ENCODE assay signal across 8 mouse cellular contexts in genomic region chr16:33379219-33379943, GRCm38 (mm10). TPM values are rescaled to one million over a fixed set of nuclear protein-coding genes. Genes with fewer than 3 reads are reported as not detected.
A peak's percentile ranks its signal among the peaks of the same experiment; 100 is the strongest.
DNase-seq lines count a peak whose midpoint lies in the region; ATAC-seq lines count a peak whose summit lies in the region.

No protein-coding gene starts in this region.

- WGBS in embryonic facial prominence, embryonic 11.5 days: 68% methylated on average over 6 of the region's 6 CpGs
- WGBS in midbrain, embryonic 16.5 days: 20% methylated on average over 6 of the region's 6 CpGs

- peak overlapping the region; percentile 60 for H3K4me2 ChIP-seq in embryonic facial prominence, embryonic 11.5 days (ENCODE audit: low read depth, low read length)
- peak overlapping the region; percentile 66 for H3K4me2 ChIP-seq in midbrain, embryonic 16.5 days (ENCODE audit: low read length)

- H3K27ac ChIP-seq in embryonic facial prominence, embryonic 11.5 days (replicated peaks; ENCODE audit: low read depth, low read length): no peak overlapping the region
- peak overlapping the region; percentile 97; the same call in 1 of the 2 replicates for H3K27ac ChIP-seq in midbrain, embryonic 16.5 days (ENCODE audit: low read length)

- DNase-seq in left cerebral cortex, postnatal 4 days: peak; percentile 11
- no peak for DNase-seq in left cerebral cortex, adult 9 months (ENCODE audit: low spot score in 2 of 2)
- DNase-seq in embryonic facial prominence, embryonic 11.5 days (ENCODE audit: low spot score): peak; percentile 4
- peak; percentile 21 to 57 for DNase-seq in kidney, adult 8-10 months
- no peak for DNase-seq in layer of hippocampus, adult 11-12 months (ENCODE audit: low spot score)
- no peak for DNase-seq in thymus, postnatal 4 days
- no peak for DNase-seq in layer of hippocampus, postnatal 14 days (ENCODE audit: low spot score in 2 of 2)

- no peaks in the 10 kb centered on the region for H3K4me1 ChIP-seq in embryonic facial prominence, embryonic 11.5 days (ENCODE audit: control insufficient read depth, insufficient read depth, low read length)
- peaks cover 24% of the 10 kb centered on the region for H3K4me1 ChIP-seq in midbrain, embryonic 16.5 days (ENCODE audit: control insufficient read depth, insufficient read depth, low read length)

- no peaks in the 10 kb centered on the region for H3K36me3 ChIP-seq in embryonic facial prominence, embryonic 11.5 days (replicated peaks; ENCODE audit: control insufficient read depth, insufficient read depth, low read depth, low read length)
- no peaks in the 10 kb centered on the region for H3K36me3 ChIP-seq in midbrain, embryonic 16.5 days (ENCODE audit: control insufficient read depth, insufficient read depth, low read length)

- H3K9me3 ChIP-seq in embryonic facial prominence, embryonic 11.5 days (replicated peaks; ENCODE audit: control insufficient read depth, low read length): no peaks in the 10 kb centered on the region; the same call in 1 of the 2 replicates
- H3K9me3 ChIP-seq in midbrain, embryonic 16.5 days (replicated peaks; ENCODE audit: control insufficient read depth, low read length, poor library complexity, severe bottlenecking): no peaks in the 10 kb centered on the region

- intact Hi-C loops in left cerebral cortex, postnatal 4 days (cut with DNase I): no loop called here

- no peaks in the 10 kb centered on the region for H3K27me3 ChIP-seq in embryonic facial prominence, embryonic 11.5 days (ENCODE audit: control insufficient read depth, insufficient read depth, low read length)
- H3K27me3 ChIP-seq in midbrain, embryonic 16.5 days (ENCODE audit: control insufficient read depth, insufficient read depth, low read depth, low read length): no peaks in the 10 kb centered on the region

- ATAC-seq in embryonic facial prominence, embryonic 11.5 days (replicated peaks; ENCODE audit: insufficient number of reproducible peaks, low FRiP score, low TSS enrichment, low read depth): no peak
- no peak for ATAC-seq in midbrain, embryonic 16.5 days

- H3K9ac ChIP-seq in embryonic facial prominence, embryonic 11.5 days (replicated peaks; ENCODE audit: low read length): peak overlapping the region; percentile 98
- H3K9ac ChIP-seq in midbrain, embryonic 16.5 days (ENCODE audit: low read depth, low read length): peak overlapping the region; percentile 97; the same call in 1 of the 2 replicates

- no peak overlapping the region for H3K4me3 ChIP-seq in embryonic facial prominence, embryonic 11.5 days (ENCODE audit: low read depth, low read length)
- H3K4me3 ChIP-seq in midbrain, embryonic 16.5 days (ENCODE audit: low read depth, low read length): peak overlapping the region; percentile 93

RNA-seq across cellular contexts. Expression of gene Zfp148, which starts 1.3 kb away (rescaled TPM):
- total RNA-seq in left cerebral cortex, postnatal 4 days (2021): 10 to 100 TPM; 91.9 to 99.8 TPM
- polyA plus RNA-seq in embryonic facial prominence, embryonic 11.5 days (2014; fragmentation: Nextera tagmentation; extraction: Ambion mirVana): 51.8 and 52.9 TPM in 2 replicates
- polyA plus RNA-seq in midbrain, embryonic 16.5 days (2015; fragmentation: Nextera tagmentation; extraction: Ambion mirVana): 50.4 and 57.1 TPM in 2 replicates
- total RNA-seq in layer of hippocampus, postnatal 14 days (2021): 100 to 1,000 TPM in 1 of 2 experiments, 10 to 100 TPM in 1; 93.6 to 101 TPM

Comparison
In these comparisons a context has a peak if more than half of its experiments do, and no peak if none do; other contexts are left out.
1. DNase-seq: peak in left cerebral cortex, postnatal 4 days (single experiment), embryonic facial prominence, embryonic 11.5 days (single experiment) and kidney, adult 8-10 months (2 of 2); none in left cerebral cortex, adult 9 months (0 of 2), layer of hippocampus, adult 11-12 months (single experiment), thymus, postnatal 4 days (single experiment) and layer of hippocampus, postnatal 14 days (0 of 2).